Mouse (Mus musculus) brain, adult 2 months (tissue): ENCODE results near the gene Vmn2r27.
A peak's percentile ranks its signal among the peaks of the same experiment; 100 is the strongest.

Source experiments
- DNase-seq: peaks from one replicate; pipeline ENCODE4 v3.0.0; 2011; ENCODE audit warnings: low read depth, low spot score

Vmn2r27 gene

DNA sequence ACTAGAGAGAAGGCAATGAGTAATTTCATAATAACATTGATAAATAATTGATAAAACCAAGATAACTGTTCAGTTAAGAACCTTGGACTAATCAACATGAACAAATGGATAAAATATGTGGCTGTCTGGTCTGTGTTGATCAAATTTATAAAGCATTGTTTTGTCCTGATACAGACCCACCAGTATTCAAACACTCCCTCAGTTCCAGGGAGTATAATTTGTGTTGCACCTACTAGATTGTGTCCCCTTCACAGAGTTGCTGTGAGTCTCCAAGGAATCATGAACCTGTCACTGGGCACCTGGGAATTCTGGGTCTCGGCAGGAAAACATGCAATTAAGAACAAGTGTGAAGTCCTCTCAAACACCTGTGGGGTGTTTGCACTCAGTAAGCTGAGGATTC is at the start of gene Vmn2r27:
TSS of gene Vmn2r27 (minus strand) at position 101 of the 400 bp plus-strand sequence.
- DNase-seq: no peak

DNA sequence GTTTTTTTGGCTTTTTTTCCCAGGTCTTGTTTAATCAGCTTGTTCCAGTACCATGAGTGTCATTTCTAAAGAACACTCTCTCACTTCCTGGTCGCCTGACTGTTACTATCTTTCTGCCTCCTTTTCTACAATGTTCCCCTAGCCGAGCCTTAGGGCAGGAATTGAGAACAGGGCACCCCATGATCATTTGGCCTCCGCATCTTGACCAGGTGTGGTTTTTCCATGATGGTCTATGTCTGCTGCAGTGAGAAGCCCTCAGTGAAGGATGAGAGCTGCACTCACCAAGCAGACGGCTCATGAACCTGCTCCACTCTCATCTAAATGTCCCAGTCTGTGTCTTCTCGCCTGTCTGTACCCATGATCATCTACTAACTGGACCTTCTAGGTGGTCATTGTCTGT is 46.6 kb upstream of the Vmn2r27 start:
- no peak for DNase-seq

DNA sequence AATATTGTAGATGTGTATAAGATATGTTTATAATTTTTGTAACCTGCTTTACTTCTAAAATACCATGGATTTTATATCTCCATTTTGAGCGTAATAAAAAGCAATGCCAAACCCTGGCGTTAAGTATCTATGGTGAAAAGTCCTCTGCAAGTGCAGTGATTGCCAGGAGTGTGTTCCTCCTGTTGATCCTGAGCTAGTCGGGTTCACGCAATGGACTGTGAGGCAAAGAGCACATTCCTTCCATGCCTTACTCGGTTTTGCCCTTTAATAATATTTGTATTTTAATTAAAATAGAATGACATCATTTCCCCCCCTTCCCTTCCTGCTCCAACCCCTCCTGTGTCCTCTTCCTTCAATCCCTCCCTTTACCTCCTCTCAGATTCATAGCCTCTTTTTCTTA is 46.0 kb upstream of the Vmn2r27 start:
- DNase-seq: no peak

DNA sequence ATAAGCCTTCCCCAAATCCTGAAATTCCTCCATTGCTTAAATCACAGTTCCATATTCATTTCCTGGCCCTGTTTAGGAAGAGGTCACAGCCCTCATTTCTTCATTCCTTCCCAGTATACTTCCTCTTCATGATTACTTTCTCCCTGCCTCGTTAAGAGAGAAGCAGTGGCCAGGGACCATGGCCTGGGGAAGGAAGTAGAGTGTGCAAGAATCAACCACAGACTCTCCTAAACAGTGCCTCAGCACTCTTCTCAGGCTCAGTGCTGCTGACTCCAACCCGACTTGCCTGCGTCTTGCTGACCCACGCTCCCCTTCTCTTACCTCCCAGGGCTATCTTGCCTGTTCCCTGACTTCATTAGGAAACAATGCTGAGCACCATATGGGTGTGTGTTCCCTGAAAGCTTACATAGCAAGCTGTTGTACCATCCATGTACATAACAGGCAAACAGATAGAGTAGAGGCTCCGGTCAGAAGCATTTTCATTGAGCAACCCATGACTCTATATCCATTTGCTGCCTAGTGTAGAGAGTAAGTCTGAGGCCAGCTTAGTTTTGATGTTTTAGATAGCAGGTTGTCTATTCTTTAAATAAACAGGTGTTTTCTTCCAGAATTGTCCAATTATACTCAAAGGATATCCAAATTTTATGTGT is 41.7 kb upstream of the Vmn2r27 start:
- DNase-seq: peak; percentile 26

DNA sequence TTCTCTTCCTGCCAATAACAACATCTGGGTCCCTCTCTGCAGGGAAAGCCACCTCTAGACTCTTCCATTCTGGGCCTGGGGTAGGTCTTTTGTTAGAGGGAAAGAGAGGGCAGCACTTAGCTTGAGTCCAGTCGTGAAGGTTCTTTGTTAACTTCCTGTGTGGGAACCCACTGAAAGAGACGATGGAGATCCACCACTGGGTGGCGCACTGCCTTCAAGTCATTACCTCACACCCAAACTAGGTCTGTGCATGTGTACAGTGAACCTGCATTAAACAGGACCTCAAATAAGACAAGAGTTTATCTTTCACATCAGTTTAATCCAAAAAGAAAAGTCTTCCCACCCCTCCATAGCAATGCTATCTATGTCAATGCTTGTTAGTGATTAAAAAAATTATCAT is 31.0 kb upstream of the Vmn2r27 start:
- peak; percentile 79 for DNase-seq

DNA sequence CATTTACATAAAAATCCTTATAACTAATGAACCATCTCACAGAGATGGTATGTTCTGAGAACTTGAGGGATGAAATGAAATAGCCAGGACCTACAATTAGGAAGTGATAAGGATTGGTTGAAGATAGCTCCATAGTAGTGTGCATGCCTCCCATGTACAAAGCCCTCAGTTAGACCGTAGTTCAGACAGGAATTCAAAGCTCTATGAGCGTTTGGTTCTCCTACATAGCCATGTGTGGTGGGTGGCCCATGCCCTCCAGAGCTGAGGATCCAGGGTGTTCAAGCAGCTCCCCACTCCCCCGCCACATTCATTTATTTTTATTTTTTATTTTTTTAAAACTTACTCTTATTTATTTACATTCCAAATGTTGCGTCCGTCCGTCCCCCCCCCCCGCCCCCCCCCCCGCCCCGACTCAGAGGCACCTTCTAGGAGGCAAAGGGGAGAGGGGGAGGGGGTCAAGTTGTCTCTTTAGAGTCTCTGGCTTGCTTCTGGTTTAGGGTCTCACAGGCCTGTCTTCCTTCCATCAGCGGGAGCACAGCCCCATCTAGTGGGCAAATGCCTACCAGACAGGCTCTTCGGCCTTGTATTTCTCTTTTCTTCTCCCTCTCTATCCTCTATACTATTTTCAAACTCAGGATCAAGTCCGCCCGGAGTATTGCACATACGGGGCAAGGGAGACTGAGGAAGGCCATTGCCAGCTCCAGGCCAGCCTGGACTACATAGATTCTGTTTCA is 28.7 kb upstream of the Vmn2r27 start:
- DNase-seq: peak; percentile 68

DNA sequence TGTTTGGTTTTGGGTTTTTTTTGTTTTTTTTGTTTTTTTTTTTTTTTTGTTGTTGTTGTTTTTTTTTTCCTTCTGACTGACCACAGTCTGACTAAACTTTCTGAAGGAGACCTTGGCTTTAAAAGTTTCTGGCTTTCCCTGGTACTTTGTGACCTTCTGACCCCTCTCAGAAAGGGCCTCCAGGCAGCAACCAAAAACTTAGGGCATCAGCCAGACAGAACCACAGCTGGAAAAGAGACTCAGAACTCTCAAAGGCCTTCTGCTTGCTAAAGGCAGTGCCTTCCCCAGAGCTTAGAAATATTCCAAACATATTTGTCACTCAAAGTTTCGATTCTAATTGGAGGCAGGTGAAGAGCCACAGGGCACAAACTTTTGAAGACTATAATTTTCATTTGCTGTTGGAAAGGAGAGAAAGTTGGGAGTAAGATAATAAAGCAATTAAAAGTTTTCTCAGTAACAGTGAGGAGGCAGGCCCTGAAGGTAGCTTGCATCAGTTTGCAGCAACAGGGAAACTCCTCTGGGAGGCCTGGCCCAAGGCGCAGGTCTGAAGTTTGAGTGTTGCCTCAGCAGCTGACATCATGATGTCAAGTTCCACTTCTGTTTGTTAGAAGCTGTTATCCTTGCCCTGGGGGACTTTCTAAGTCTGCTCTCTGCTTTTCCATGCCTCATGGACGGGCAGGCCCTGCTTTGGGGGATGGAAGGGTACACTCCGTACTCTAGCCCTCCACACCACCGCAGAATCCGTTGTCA is 24.2 kb upstream of the Vmn2r27 start:
- no peak for DNase-seq

DNA sequence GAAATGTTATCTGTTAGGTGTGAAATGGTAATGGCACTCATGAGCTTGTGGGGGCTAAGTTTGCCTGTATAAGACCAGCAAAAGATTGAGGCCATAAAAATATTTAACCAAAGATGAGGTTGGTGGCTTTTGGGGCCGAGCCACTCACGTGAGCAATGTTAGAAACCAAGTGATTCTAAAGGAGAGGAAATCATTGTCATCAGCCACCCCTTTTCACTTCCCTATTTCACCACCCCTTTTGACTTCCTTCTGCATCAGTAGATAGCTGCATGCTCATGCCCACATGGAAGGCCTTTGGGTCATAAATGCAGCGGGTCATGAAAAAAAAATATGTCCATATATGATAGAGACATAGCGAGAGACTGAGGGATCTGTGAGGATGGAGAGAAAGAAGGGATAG is 29.5 kb downstream of the Vmn2r27 start:
- no peak for DNase-seq

DNA sequence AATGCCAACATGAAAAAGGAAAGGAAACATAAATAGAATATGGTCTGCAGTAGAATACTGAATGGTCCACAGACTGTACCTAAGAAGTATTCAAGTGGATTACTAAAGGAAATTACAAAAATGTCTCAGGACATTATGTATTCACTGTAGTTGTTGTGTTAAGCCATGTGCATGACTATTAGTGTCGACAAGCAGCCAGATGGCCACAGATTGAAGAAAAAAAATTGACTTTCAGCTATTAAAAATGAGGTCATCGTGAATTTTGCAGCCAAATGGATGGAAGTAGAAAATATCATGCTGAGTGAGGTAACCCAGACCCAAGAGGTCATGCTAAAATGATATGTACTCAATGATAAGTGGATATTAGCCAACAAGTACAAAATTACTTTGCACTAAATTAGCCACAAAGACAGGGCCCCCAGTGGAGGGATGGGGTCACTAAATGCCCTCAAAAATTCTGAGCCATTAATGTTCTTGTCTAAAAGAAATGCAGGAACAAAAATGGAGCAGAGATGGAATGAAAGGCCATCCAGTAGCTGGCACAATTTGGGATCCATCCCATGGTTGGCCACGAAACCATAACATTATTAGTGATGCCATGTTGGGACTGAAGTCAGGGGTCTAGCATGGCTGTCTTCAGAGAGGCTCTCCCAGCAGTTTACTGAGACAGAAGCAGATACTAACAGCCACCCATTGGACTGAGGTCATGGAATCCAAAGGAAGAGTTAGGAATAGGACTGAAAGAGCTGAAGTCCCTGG is 63.0 kb downstream of the Vmn2r27 start:
- peak; percentile 68 for DNase-seq

DNA sequence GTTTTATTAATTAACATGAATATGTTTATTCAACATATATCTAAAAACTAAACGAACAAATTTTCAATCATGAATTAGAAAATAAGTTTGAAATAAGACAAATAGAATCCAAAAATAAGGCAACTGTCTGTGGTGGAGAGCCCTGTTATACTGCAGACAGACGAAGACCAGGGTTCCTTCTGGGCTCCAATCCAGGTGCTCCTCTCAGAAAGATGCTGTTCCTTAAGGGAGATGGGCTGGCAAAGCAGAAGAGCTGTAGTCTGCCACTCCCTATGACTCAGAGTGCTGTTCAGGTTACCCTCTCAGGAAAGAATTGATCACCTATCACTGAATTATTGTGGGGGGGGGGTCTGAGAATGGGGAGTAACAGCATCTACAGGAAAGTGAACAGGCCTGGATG is 65.1 kb downstream of the Vmn2r27 start:
- peak; percentile 0 for DNase-seq

DNA sequence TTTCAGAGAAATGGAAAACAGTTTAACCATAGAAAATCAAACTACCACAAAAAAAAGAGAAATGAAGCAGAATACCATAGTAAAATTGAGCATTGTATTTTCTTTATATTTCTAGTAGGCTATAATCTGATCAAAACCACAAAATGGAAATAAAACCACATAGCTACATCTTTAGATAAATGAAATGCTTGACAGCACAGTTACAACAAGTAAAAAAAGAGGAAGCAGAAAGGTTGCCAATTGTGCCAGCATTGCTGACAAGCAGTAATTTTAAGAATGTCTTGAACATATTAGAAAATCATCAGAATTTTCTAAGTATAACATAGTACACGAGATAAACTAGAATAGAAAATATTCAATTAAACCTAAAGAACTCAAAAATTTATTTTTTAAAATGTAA is 81.8 kb downstream of the Vmn2r27 start:
- DNase-seq: no peak
